ENCODE assay signal across 9 mouse cellular contexts in the genomic region with DNA sequence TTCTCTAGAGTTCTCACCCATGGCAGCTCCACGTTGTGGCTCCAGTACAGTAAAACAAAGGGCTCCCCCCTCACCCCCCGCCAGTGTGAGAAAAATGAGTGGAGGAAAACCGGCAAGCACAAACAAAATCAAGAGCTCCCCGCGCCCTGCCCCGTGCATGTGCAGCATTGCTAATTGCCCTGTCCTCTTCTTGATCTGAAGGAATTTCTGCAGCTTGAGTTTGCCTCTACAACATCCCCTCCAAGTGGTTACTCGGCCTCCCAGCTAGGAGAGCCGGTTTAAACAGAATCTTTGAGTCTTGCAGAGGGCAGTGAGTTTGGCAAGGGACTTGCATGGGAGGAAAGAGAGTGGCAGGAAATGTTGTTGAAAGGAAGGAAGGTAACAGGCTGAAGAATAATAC. TPM values are rescaled to one million over a fixed set of nuclear protein-coding genes. Genes with fewer than 3 reads are reported as not detected.
DNase-seq lines count a peak whose midpoint lies in the region; ATAC-seq lines count a peak whose summit lies in the region.
"Had no signal": no experiment of that assay in that cellular context is flagged by ENCODE, and none has a peak within 500 bp of the region (broad histone marks: within the 10 kb centered on the region; RNA-seq: fewer than 3 reads in every experiment).

No protein-coding gene starts in this region.

- WGBS in forebrain, embryonic 10.5 days: 30% methylated on average over 8 of the region's 8 CpGs
- 21% methylated on average over 8 of the region's 8 CpGs for WGBS in hindbrain, embryonic 15.5 days

- H3K4me1 ChIP-seq in forebrain, embryonic 10.5 days: peaks cover 24% of the 10 kb centered on the region
- H3K4me1 ChIP-seq in hindbrain, embryonic 15.5 days (replicated peaks): peaks cover 8% of the 10 kb centered on the region; the same call in 1 of the 2 replicates

- DNase-seq in adrenal gland, postnatal 14 days: peak; percentile 58
- no peak for DNase-seq in adrenal gland, postnatal 25 days
- peak; percentile 39 for DNase-seq in CD4-positive helper T cell, adult 2 months (ENCODE audit: low read depth, low spot score)
- no peak for DNase-seq in forebrain, embryonic 10.5 days (ENCODE audit: extremely low spot score, low spot score)
- peak; percentile 66 for DNase-seq in lung, postnatal 25 days (ENCODE audit: low spot score)
- DNase-seq in thymus, postnatal 4 days: peak; percentile 55

- H3K27ac ChIP-seq in forebrain, embryonic 10.5 days: peak overlapping the region; percentile 70
- H3K27ac ChIP-seq in hindbrain, embryonic 15.5 days (replicated peaks): peak overlapping the region; percentile 48; the same call in 1 of the 2 replicates

- H3K36me3 ChIP-seq in forebrain, embryonic 10.5 days (replicated peaks): no peaks in the 10 kb centered on the region
- no peaks in the 10 kb centered on the region for H3K36me3 ChIP-seq in hindbrain, embryonic 15.5 days

- H3K4me2 ChIP-seq in hindbrain, embryonic 15.5 days: peak overlapping the region; percentile 33; the same call in 1 of the 2 replicates

- ATAC-seq in hindbrain, embryonic 15.5 days (ENCODE audit: low FRiP score, low read depth): peak; percentile 60; the same call in 1 of the 2 replicates
- ATAC-seq in granulocyte monocyte progenitor cell, adult 5-6 weeks (replicated peaks; ENCODE audit: poor library complexity, severe bottlenecking): no peak

- no peaks in the 10 kb centered on the region for H3K9me3 ChIP-seq in forebrain, embryonic 10.5 days
- H3K9me3 ChIP-seq in hindbrain, embryonic 15.5 days: no peaks in the 10 kb centered on the region

- H3K4me3 ChIP-seq in forebrain, embryonic 10.5 days: no peak overlapping the region
- no peak overlapping the region for H3K4me3 ChIP-seq in hindbrain, embryonic 15.5 days

- no peak overlapping the region for H3K9ac ChIP-seq in hindbrain, embryonic 15.5 days

- peaks cover 53% of the 10 kb centered on the region for H3K27me3 ChIP-seq in forebrain, embryonic 10.5 days (ENCODE audit: poor library complexity, severe bottlenecking)
- no peaks in the 10 kb centered on the region for H3K27me3 ChIP-seq in hindbrain, embryonic 15.5 days

RNA-seq across cellular contexts. Expression of a gene that starts 3.6 kb away (rescaled TPM):
- 525 and 794 TPM in 2 replicates for total RNA-seq in adrenal gland, postnatal 14 days (2021)
- 273 and 303 TPM in 2 replicates for total RNA-seq in adrenal gland, postnatal 25 days (2021)
- polyA plus RNA-seq in forebrain, embryonic 10.5 days (2016; fragmentation: Nextera tagmentation; extraction: Ambion mirVana): 2,014 and 2,296 TPM in 2 replicates
- polyA plus RNA-seq in hindbrain, embryonic 15.5 days (2015; fragmentation: Nextera tagmentation; extraction: Ambion mirVana): 4,994 and 5,532 TPM in 2 replicates
- total RNA-seq in granulocyte monocyte progenitor cell, adult 5-6 weeks (2014; fragmentation: Nextera tagmentation): 2,489 and 3,033 TPM in 2 replicates
- total RNA-seq in granulocyte monocyte progenitor cell, adult 5-6 weeks (2017): 1,767 and 2,018 TPM in 2 replicates

RNA-seq across cellular contexts. Expression of a gene that starts 51.4 kb away (rescaled TPM):
- 0.78 and 1.2 TPM in 2 replicates for total RNA-seq in adrenal gland, postnatal 14 days (2021)
- 0.67 and 1.5 TPM in 2 replicates for total RNA-seq in adrenal gland, postnatal 25 days (2021)
- not detected in 2 replicates for polyA plus RNA-seq in forebrain, embryonic 10.5 days (2016; fragmentation: Nextera tagmentation; extraction: Ambion mirVana)
- polyA plus RNA-seq in hindbrain, embryonic 15.5 days (2015; fragmentation: Nextera tagmentation; extraction: Ambion mirVana): 0.13 and 0.22 TPM in 2 replicates
- total RNA-seq in granulocyte monocyte progenitor cell, adult 5-6 weeks (2014; fragmentation: Nextera tagmentation): 3.5 and 3.8 TPM in 2 replicates
- total RNA-seq in granulocyte monocyte progenitor cell, adult 5-6 weeks (2017): 0.99 and 1.4 TPM in 2 replicates
- polyA plus RNA-seq: C2C12 had no signal

Comparison
In these comparisons a context has a peak if more than half of its experiments do, and no peak if none do; other contexts are left out.
1. DNase-seq: peak in adrenal gland, postnatal 14 days (single experiment), CD4-positive helper T cell, adult 2 months (single experiment), lung, postnatal 25 days (single experiment) and thymus, postnatal 4 days (single experiment); none in adrenal gland, postnatal 25 days (single experiment) and forebrain, embryonic 10.5 days (single experiment).